Mouse (Mus musculus) heart, postnatal 14 days (tissue): ENCODE measurements around the gene Csrnp2. TPM values are rescaled to one million over a fixed set of nuclear protein-coding genes. Genes with fewer than 3 reads are reported as not detected.

Source experiments
- DNase-seq, 2 experiments: peaks; one replicate each; pipeline ENCODE4 v3.0.0; 2021 to 2022
- intact Hi-C: fragments of 180-260 bp; cut with DNase I; formaldehyde crosslinking; loops from one replicate; pipeline ENCODE4 v1.15.1; 2025
- total RNA-seq, 2 experiments: library from RNA; stranded (reverse); gene quantifications; 2 replicates each; pipeline ENCODE4 v1.2.3; 2021

The Csrnp2 gene
- total RNA-seq, 2 experiments from 2014 or later, result 3.1 to 3.2 TPM

GRCm38 (mm10) chr15:100486450-100486849 lies 8.8 kb downstream of the Csrnp2 start:
- no peak for DNase-seq
- intact Hi-C loops, result no loop called here

GRCm38 (mm10) chr15:100485576-100485975 lies 9.7 kb downstream of the Csrnp2 start:
- DNase-seq, result peak; percentile 29 to 36
- intact Hi-C loops, result no loop called here

- intact Hi-C loops, result no loop called here
- no peak for DNase-seq
Measured at GRCm38 (mm10) chr15:100478925-100479324, 16.4 kb downstream of the Csrnp2 start.

GRCm38 (mm10) chr15:100478351-100478750 lies 16.9 kb downstream of the Csrnp2 start:
- no peak for DNase-seq
- intact Hi-C loops, result no loop called here

- intact Hi-C loops, result no loop called here
- DNase-seq, result no peak
Measured at GRCm38 (mm10) chr15:100473926-100474503, 21.3 kb downstream of the Csrnp2 start.

- DNase-seq, result no peak
- intact Hi-C loops, result no loop called here
Measured at GRCm38 (mm10) chr15:100470037-100470436, 25.3 kb downstream of the Csrnp2 start.

- no peak for DNase-seq
- intact Hi-C loops, result loop anchor here (2.0 to 5.0 kb wide), 3 partner anchors 26 to 213 kb away; partner anchors contain the start of gene Csrnp2
Measured at GRCm38 (mm10) chr15:100469189-100469545, 26.1 kb downstream of the Csrnp2 start.

GRCm38 (mm10) chr15:100468295-100469188 lies 26.7 kb downstream of the Csrnp2 start, which contains the start of gene Letmd1:
Gene Letmd1 (plus strand): TSS chr15:100469023.
- peak; percentile 91 to 94 for DNase-seq
- intact Hi-C loops, result loop anchor here (2.0 to 5.0 kb wide), 3 partner anchors 26 to 214 kb away; partner anchors contain the start of gene Csrnp2

GRCm38 (mm10) chr15:100467738-100468137 lies 27.6 kb downstream of the Csrnp2 start:
- intact Hi-C loops, result loop anchor here (2.0 to 5.0 kb wide), 3 partner anchors 27 to 215 kb away; partner anchors contain the start of gene Csrnp2
- DNase-seq, result no peak

GRCm38 (mm10) chr15:100465432-100465831 lies 29.9 kb downstream of the Csrnp2 start:
- intact Hi-C loops, result loop anchor here (5.0 kb wide), 2 partner anchors 147 to 217 kb away; no protein-coding TSS in a partner anchor
- DNase-seq, result no peak

- DNase-seq, result peak; percentile 60 to 71
- intact Hi-C loops, result no loop called here
Measured at GRCm38 (mm10) chr15:100463712-100464111, 31.6 kb downstream of the Csrnp2 start.

GRCm38 (mm10) chr15:100462086-100462485 lies 33.2 kb downstream of the Csrnp2 start:
- DNase-seq, result no peak
- intact Hi-C loops, result no loop called here

GRCm38 (mm10) chr15:100461646-100462045 lies 33.6 kb downstream of the Csrnp2 start:
- no peak for DNase-seq
- intact Hi-C loops, result no loop called here

GRCm38 (mm10) chr15:100460942-100461341 lies 34.3 kb downstream of the Csrnp2 start:
- DNase-seq, result peak in 1 of 2 experiments; percentile 34
- intact Hi-C loops, result no loop called here

GRCm38 (mm10) chr15:100458055-100458454 lies 37.2 kb downstream of the Csrnp2 start:
- peak; percentile 66 to 74 for DNase-seq
- intact Hi-C loops, result loop anchor here (5.0 to 10.0 kb wide), 4 partner anchors 121 to 1946 kb away; partner anchors contain the start of gene Mettl7a1

- DNase-seq, result peak; percentile 80 to 86
- intact Hi-C loops, result loop anchor here (1.0 to 10.0 kb wide), 5 partner anchors 77 to 1945 kb away; partner anchors contain the start of gene Mettl7a1
Measured at GRCm38 (mm10) chr15:100457340-100457739, 37.9 kb downstream of the Csrnp2 start.

- intact Hi-C loops, result loop anchor here (5.0 to 10.0 kb wide), 4 partner anchors 119 to 1944 kb away; partner anchors contain the start of gene Mettl7a1
- no peak for DNase-seq
Measured at GRCm38 (mm10) chr15:100456356-100456991, 38.8 kb downstream of the Csrnp2 start.

- DNase-seq, result no peak
- intact Hi-C loops, result loop anchor here (10.0 kb wide), 1 partner anchor 148 kb away; the partner anchor contains the start of gene Mettl7a1
Measured at GRCm38 (mm10) chr15:100452486-100452885, 42.8 kb downstream of the Csrnp2 start.

- intact Hi-C loops, result loop anchor here (10.0 kb wide), 1 partner anchor 146 kb away; the partner anchor contains the start of gene Mettl7a1
Measured at GRCm38 (mm10) chr15:100451245-100451644, 44.0 kb downstream of the Csrnp2 start.

GRCm38 (mm10) chr15:100449495-100449894 lies 45.8 kb downstream of the Csrnp2 start:
- DNase-seq, result no peak
- intact Hi-C loops, result no loop called here

More at GRCm38 (mm10) chr15:100451245-100451644, 44.0 kb downstream of the Csrnp2 start:
- peak; percentile 65 to 70 for DNase-seq
